Mouse (Mus musculus) kidney, adult 9 months (tissue): ENCODE data around the gene Hmx3.

Experiments
- DNase-seq: peaks from one replicate; pipeline ENCODE4 v3.0.0; 2022

Gene Hmx3

GRCm38 (mm10) chr7:131542115-131542871 lies at the start of gene Hmx3:
Gene Hmx3 (plus strand): TSS chr7:131542867.
- no peak for DNase-seq

- DNase-seq, result no peak
Measured at GRCm38 (mm10) chr7:131503739-131504138, 38.9 kb upstream of the Hmx3 start.

GRCm38 (mm10) chr7:131539979-131540378 lies 2.7 kb upstream of the Hmx3 start:
- peak; percentile 87 for DNase-seq

- DNase-seq, result no peak
Measured at GRCm38 (mm10) chr7:131541184-131542114, 1.2 kb upstream of the Hmx3 start.

- DNase-seq, result no peak
Measured at GRCm38 (mm10) chr7:131542872-131543622, 380 bp downstream of the Hmx3 start.

GRCm38 (mm10) chr7:131543623-131544481 lies 1.2 kb downstream of the Hmx3 start:
- no peak for DNase-seq

GRCm38 (mm10) chr7:131544871-131545270 lies 2.2 kb downstream of the Hmx3 start:
- DNase-seq, result no peak

GRCm38 (mm10) chr7:131545701-131546385 lies 3.2 kb downstream of the Hmx3 start:
- DNase-seq, result no peak

- DNase-seq, result no peak
Measured at GRCm38 (mm10) chr7:131546423-131546822, 3.8 kb downstream of the Hmx3 start.

GRCm38 (mm10) chr7:131547481-131547880 lies 4.8 kb downstream of the Hmx3 start:
- DNase-seq, result no peak

- DNase-seq, result no peak
Measured at GRCm38 (mm10) chr7:131548473-131548872, 5.8 kb downstream of the Hmx3 start, which contains the start of gene Hmx2. Gene Hmx2 (plus strand): TSS chr7:131548773.

- DNase-seq, result no peak
Measured at GRCm38 (mm10) chr7:131551471-131551870, 8.8 kb downstream of the Hmx3 start.

GRCm38 (mm10) chr7:131551931-131552741 lies 9.5 kb downstream of the Hmx3 start:
- DNase-seq, result no peak

GRCm38 (mm10) chr7:131552781-131553180 lies 10.1 kb downstream of the Hmx3 start:
- DNase-seq, result no peak

GRCm38 (mm10) chr7:131553771-131554175 lies 11.1 kb downstream of the Hmx3 start:
- no peak for DNase-seq

- no peak for DNase-seq
Measured at GRCm38 (mm10) chr7:131554341-131555180, 11.9 kb downstream of the Hmx3 start.

- no peak for DNase-seq
Measured at GRCm38 (mm10) chr7:131555301-131556081, 12.8 kb downstream of the Hmx3 start.

- no peak for DNase-seq
Measured at GRCm38 (mm10) chr7:131556116-131556515, 13.4 kb downstream of the Hmx3 start.
